Mouse (Mus musculus) CH12.LX (cell line): ENCODE measurements around the gene Zbtb9.

Source experiments
- BHLHE40 ChIP-seq: IDR thresholded peaks from 2 replicates; pipeline ENCODE4 v1.6.1; 2011; ENCODE audit warnings: mild to moderate bottlenecking, low read depth, low read length, improper control_type of control experiment
- RAD21 ChIP-seq: IDR thresholded peaks from 2 replicates; pipeline ENCODE4 v1.6.1; 2011; ENCODE audit warnings: low read depth, mild to moderate bottlenecking, low read length, improper control_type of control experiment, moderate library complexity
- ZKSCAN1 ChIP-seq: IDR thresholded peaks from 2 replicates; pipeline ENCODE4 v1.6.1; 2012; ENCODE audit warnings: low read depth, inconsistent platforms, low read length, improper control_type of control experiment, borderline replicate concordance

- TF ChIP-seq ZKSCAN1 (no peak), RAD21 (no peak), BHLHE40 (no peak)
Measured at GRCm38 (mm10) chr17:26933419-26933818, 39.5 kb upstream of the Zbtb9 start.
